Mouse (Mus musculus): Measurements from ENCODE around the gene Hivep3. TPM values are rescaled to one million over a fixed set of nuclear protein-coding genes. Genes with fewer than 3 reads are reported as not detected.

Hivep3 gene
- total RNA-seq, 4 experiments from 2014 or later = 7.4 to 11.0 (median 9.2) TPM

- DNase-seq (ENCODE audit: low spot score) = no peak
Observed at GRCm38 (mm10) chr4:120009151-120009550, 275.6 kb downstream of the Hivep3 start.

- DNase-seq (ENCODE audit: low spot score) = peak; percentile 4
Observed at GRCm38 (mm10) chr4:120011788-120012187, 278.2 kb downstream of the Hivep3 start.

- no peak for DNase-seq (ENCODE audit: low spot score)
Observed at GRCm38 (mm10) chr4:120012891-120013290, 279.3 kb downstream of the Hivep3 start.

- DNase-seq (ENCODE audit: low spot score) = no peak
Observed at GRCm38 (mm10) chr4:120018426-120018825, 284.8 kb downstream of the Hivep3 start.

GRCm38 (mm10) chr4:120022392-120022791 lies 288.8 kb downstream of the Hivep3 start:
- DNase-seq (ENCODE audit: low spot score) = no peak

- DNase-seq (ENCODE audit: low spot score) = no peak
Observed at GRCm38 (mm10) chr4:120023221-120023840, 289.7 kb downstream of the Hivep3 start.

- DNase-seq (ENCODE audit: low spot score) = peak; percentile 31
Observed at GRCm38 (mm10) chr4:120024071-120024470, 290.5 kb downstream of the Hivep3 start.

- no peak for DNase-seq (ENCODE audit: low spot score)
Observed at GRCm38 (mm10) chr4:120027671-120028070, 294.1 kb downstream of the Hivep3 start.

- DNase-seq (ENCODE audit: low spot score) = no peak
Observed at GRCm38 (mm10) chr4:120029937-120030336, 296.4 kb downstream of the Hivep3 start.

- peak; percentile 60 for DNase-seq (ENCODE audit: low spot score)
Observed at GRCm38 (mm10) chr4:120032320-120032983, 298.9 kb downstream of the Hivep3 start.

GRCm38 (mm10) chr4:120032984-120033355 lies 299.4 kb downstream of the Hivep3 start:
- no peak for DNase-seq (ENCODE audit: low spot score)

GRCm38 (mm10) chr4:120036294-120036693 lies 302.7 kb downstream of the Hivep3 start:
- no peak for DNase-seq (ENCODE audit: low spot score)

GRCm38 (mm10) chr4:120037007-120037406 lies 303.4 kb downstream of the Hivep3 start:
- DNase-seq (ENCODE audit: low spot score) = no peak

- no peak for DNase-seq (ENCODE audit: low spot score)
Observed at GRCm38 (mm10) chr4:120041520-120041919, 307.9 kb downstream of the Hivep3 start.

- no peak for DNase-seq (ENCODE audit: low spot score)
Observed at GRCm38 (mm10) chr4:120042480-120042879, 308.9 kb downstream of the Hivep3 start.

- no peak for DNase-seq (ENCODE audit: low spot score)
Observed at GRCm38 (mm10) chr4:120044612-120045011, 311.0 kb downstream of the Hivep3 start.

- DNase-seq (ENCODE audit: low spot score) = no peak
Observed at GRCm38 (mm10) chr4:120045131-120045537, 311.6 kb downstream of the Hivep3 start.

GRCm38 (mm10) chr4:120045871-120046270 lies 312.3 kb downstream of the Hivep3 start:
- no peak for DNase-seq (ENCODE audit: low spot score)

GRCm38 (mm10) chr4:120047060-120047459 lies 313.5 kb downstream of the Hivep3 start:
- no peak for DNase-seq (ENCODE audit: low spot score)

GRCm38 (mm10) chr4:120048274-120048673 lies 314.7 kb downstream of the Hivep3 start:
- DNase-seq (ENCODE audit: low spot score) = no peak

GRCm38 (mm10) chr4:120049857-120050256 lies 316.3 kb downstream of the Hivep3 start:
- no peak for DNase-seq (ENCODE audit: low spot score)

GRCm38 (mm10) chr4:120052481-120052880 lies 318.9 kb downstream of the Hivep3 start:
- no peak for DNase-seq (ENCODE audit: low spot score)
